Mouse (Mus musculus) midbrain, embryonic 12.5 days (tissue): ENCODE data around the gene 4932438H23Rik. TPM values are rescaled to one million over a fixed set of nuclear protein-coding genes. Genes with fewer than 3 reads are reported as not detected.

Source experiments
- ATAC-seq: fragments of 200-750 bp; cut with Nextera tagmentation; 2 replicates; pipeline ENCODE4 v1.8.0; 2017; ENCODE audit warnings: low read depth, moderate TSS enrichment, moderate library complexity; ENCODE audit not compliant: low FRiP score
- H3K27ac ChIP-seq: fragments of 300-500 bp; sonication (generic); replicated peaks from 2 replicates; pipeline ENCODE4 v1.5.1; 2016; ENCODE audit warnings: mild to moderate bottlenecking
- H3K27me3 ChIP-seq: fragments of 300-500 bp; sonication (generic); 2 replicates; pipeline ENCODE4 v1.6.1; 2016; ENCODE audit warnings: mild to moderate bottlenecking
- H3K36me3 ChIP-seq: fragments of 300-500 bp; sonication (generic); 2 replicates; pipeline ENCODE4 v1.6.1; 2016
- H3K4me1 ChIP-seq: fragments of 300-500 bp; sonication (generic); 2 replicates; pipeline ENCODE4 v1.6.1; 2016
- H3K4me2 ChIP-seq: fragments of 300-500 bp; sonication (generic); replicated peaks from 2 replicates; pipeline ENCODE4 v1.6.1; 2016; ENCODE audit warnings: mild to moderate bottlenecking, moderate library complexity
- H3K4me3 ChIP-seq: fragments of 300-500 bp; sonication (generic); 2 replicates; pipeline ENCODE4 v1.5.1; 2016; ENCODE audit warnings: mild to moderate bottlenecking
- H3K9ac ChIP-seq: fragments of 300-500 bp; sonication (generic); replicated peaks from 2 replicates; pipeline ENCODE4 v1.6.1; 2016; ENCODE audit warnings: mild to moderate bottlenecking, moderate library complexity
- H3K9me3 ChIP-seq: fragments of 300-500 bp; sonication (generic); 2 replicates; pipeline ENCODE4 v1.6.1; 2016; ENCODE audit warnings: mild to moderate bottlenecking
- WGBS: fragments of 180-500 bp; shearing (Covaris S2); methylation state at CpG from one replicate; pipeline ENCODE4 v1.1.7; 2016; 5-methylcytosine and 5-hydroxymethylcytosine counted together
- polyA plus RNA-seq: library from polyadenylated mRNA; unstranded; fragments of >200 nt; fragmentation: Nextera tagmentation; extraction: Ambion mirVana; gene quantifications from 2 replicates; pipeline ENCODE4 v1.2.1, GENCODE M21; 2016

Gene 4932438H23Rik
- polyA plus RNA-seq, 1 experiment from 2014 or later, result 0.28 TPM

GRCm38 (mm10) chr16:91068969-91069368, 26.0 kb downstream of the 4932438H23Rik start:
- Histone ChIP-seq H3K4me2 (peak overlapping the region; percentile 29), H3K4me1 (peaks cover 11% of the 10 kb centered on the region), H3K27ac (peak overlapping the region; percentile 2; the same call in 1 of the 2 replicates), H3K9ac (no peak overlapping the region; the same call in 1 of the 2 replicates), H3K27me3 (peaks cover 20% of the 10 kb centered on the region), H3K36me3 (no peaks in the 10 kb centered on the region), H3K9me3 (no peaks in the 10 kb centered on the region), H3K4me3 (no peak overlapping the region)
- no peak for ATAC-seq
- WGBS, result 22% methylated on average over 12 of the region's 12 CpGs

GRCm38 (mm10) chr16:91067122-91067521, 27.8 kb downstream of the 4932438H23Rik start:
- peaks cover 11% of the 10 kb centered on the region for H3K4me1 ChIP-seq
- H3K9me3 ChIP-seq, result no peaks in the 10 kb centered on the region
- no peak for ATAC-seq
- no peak overlapping the region for H3K4me2 ChIP-seq
- WGBS, result 93% methylated on average over 1 of the region's 1 CpGs
- peaks cover 17% of the 10 kb centered on the region for H3K27me3 ChIP-seq
- no peak overlapping the region for H3K9ac ChIP-seq
- no peaks in the 10 kb centered on the region for H3K36me3 ChIP-seq
- no peak overlapping the region for H3K27ac ChIP-seq
- no peak overlapping the region for H3K4me3 ChIP-seq

- H3K4me3 ChIP-seq, result no peak overlapping the region
- H3K9ac ChIP-seq, result no peak overlapping the region
- no peaks in the 10 kb centered on the region for H3K36me3 ChIP-seq
- H3K9me3 ChIP-seq, result no peaks in the 10 kb centered on the region
- peaks cover 11% of the 10 kb centered on the region; the same call in 1 of the 2 replicates for H3K27me3 ChIP-seq
- 85% methylated on average over 12 of the region's 12 CpGs for WGBS
- H3K4me1 ChIP-seq, result peaks cover 11% of the 10 kb centered on the region
- no peak overlapping the region for H3K27ac ChIP-seq
- ATAC-seq, result no peak
- no peak overlapping the region for H3K4me2 ChIP-seq
These were observed 30.1 kb downstream of the 4932438H23Rik start for GRCm38 (mm10) chr16:91064583-91065365.

- Histone ChIP-seq H3K9me3 (no peaks in the 10 kb centered on the region), H3K27me3 (peaks cover 11% of the 10 kb centered on the region; the same call in 1 of the 2 replicates), H3K4me1 (peaks cover 4% of the 10 kb centered on the region; the same call in 1 of the 2 replicates), H3K4me2 (no peak overlapping the region), H3K4me3 (no peak overlapping the region), H3K36me3 (no peaks in the 10 kb centered on the region), H3K27ac (no peak overlapping the region), H3K9ac (no peak overlapping the region)
- no peak for ATAC-seq
- WGBS, result 90% methylated on average over 10 of the region's 10 CpGs
These were observed 31.1 kb downstream of the 4932438H23Rik start for GRCm38 (mm10) chr16:91063786-91064185.

- no peak for ATAC-seq
- 84% methylated on average over 13 of the region's 13 CpGs for WGBS
- no peaks in the 10 kb centered on the region for H3K9me3 ChIP-seq
These were observed 33.2 kb downstream of the 4932438H23Rik start for GRCm38 (mm10) chr16:91061531-91062318.

GRCm38 (mm10) chr16:91057741-91058140, 37.2 kb downstream of the 4932438H23Rik start:
- H3K36me3 ChIP-seq, result no peaks in the 10 kb centered on the region
- H3K4me2 ChIP-seq, result no peak overlapping the region
- H3K9me3 ChIP-seq, result no peaks in the 10 kb centered on the region
- H3K4me3 ChIP-seq, result no peak overlapping the region
- H3K4me1 ChIP-seq, result no peaks in the 10 kb centered on the region
- H3K9ac ChIP-seq, result no peak overlapping the region
- no peak overlapping the region for H3K27ac ChIP-seq
- ATAC-seq, result no peak
- WGBS, result 87% methylated on average over 6 of the region's 6 CpGs
- H3K27me3 ChIP-seq, result peaks cover 10% of the 10 kb centered on the region

More at GRCm38 (mm10) chr16:91061531-91062318, 33.2 kb downstream of the 4932438H23Rik start:
- H3K4me3 ChIP-seq, result no peak overlapping the region
- H3K4me1 ChIP-seq, result no peaks in the 10 kb centered on the region
- H3K9ac ChIP-seq, result no peak overlapping the region
- H3K36me3 ChIP-seq, result no peaks in the 10 kb centered on the region
- peaks cover 15% of the 10 kb centered on the region for H3K27me3 ChIP-seq
- H3K4me2 ChIP-seq, result no peak overlapping the region
- H3K27ac ChIP-seq, result no peak overlapping the region

GRCm38 (mm10) chr16:91057261-91057660, 37.7 kb downstream of the 4932438H23Rik start:
- 92% methylated on average over 4 of the region's 4 CpGs for WGBS
- H3K9me3 ChIP-seq, result no peaks in the 10 kb centered on the region
- no peak for ATAC-seq
- no peak overlapping the region for H3K4me2 ChIP-seq
- no peaks in the 10 kb centered on the region for H3K36me3 ChIP-seq
- no peak overlapping the region for H3K4me3 ChIP-seq
- no peaks in the 10 kb centered on the region for H3K4me1 ChIP-seq
- no peak overlapping the region for H3K27ac ChIP-seq
- peaks cover 10% of the 10 kb centered on the region for H3K27me3 ChIP-seq
- no peak overlapping the region for H3K9ac ChIP-seq

- Histone ChIP-seq H3K27ac (no peak overlapping the region), H3K9me3 (no peaks in the 10 kb centered on the region), H3K36me3 (no peaks in the 10 kb centered on the region), H3K27me3 (peaks cover 10% of the 10 kb centered on the region), H3K4me2 (no peak overlapping the region), H3K9ac (no peak overlapping the region), H3K4me3 (no peak overlapping the region), H3K4me1 (no peaks in the 10 kb centered on the region)
- 59% methylated on average over 16 of the region's 16 CpGs for WGBS
- no peak for ATAC-seq
These were observed 38.7 kb downstream of the 4932438H23Rik start for GRCm38 (mm10) chr16:91056043-91056821.

GRCm38 (mm10) chr16:91055150-91055549, 39.8 kb downstream of the 4932438H23Rik start:
- Histone ChIP-seq H3K27ac (no peak overlapping the region), H3K9me3 (no peaks in the 10 kb centered on the region), H3K4me1 (no peaks in the 10 kb centered on the region), H3K9ac (no peak overlapping the region), H3K27me3 (peaks cover 10% of the 10 kb centered on the region), H3K4me3 (no peak overlapping the region), H3K4me2 (no peak overlapping the region), H3K36me3 (no peaks in the 10 kb centered on the region)
- WGBS, result 87% methylated on average over 5 of the region's 5 CpGs
- no peak for ATAC-seq

GRCm38 (mm10) chr16:91053599-91053998, 41.3 kb downstream of the 4932438H23Rik start:
- Histone ChIP-seq H3K27ac (no peak overlapping the region), H3K4me2 (no peak overlapping the region), H3K9me3 (no peaks in the 10 kb centered on the region), H3K4me1 (no peaks in the 10 kb centered on the region), H3K36me3 (no peaks in the 10 kb centered on the region), H3K4me3 (no peak overlapping the region), H3K9ac (no peak overlapping the region), H3K27me3 (peaks cover 10% of the 10 kb centered on the region)
- WGBS, result 68% methylated on average over 8 of the region's 8 CpGs
- ATAC-seq, result no peak

GRCm38 (mm10) chr16:91045511-91045910, 49.4 kb downstream of the 4932438H23Rik start:
- Histone ChIP-seq H3K27me3 (no peaks in the 10 kb centered on the region), H3K4me1 (peaks cover 14% of the 10 kb centered on the region), H3K9me3 (no peaks in the 10 kb centered on the region), H3K4me3 (no peak overlapping the region), H3K27ac (no peak overlapping the region), H3K36me3 (peaks cover 10% of the 10 kb centered on the region), H3K4me2 (no peak overlapping the region), H3K9ac (no peak overlapping the region)
- no peak for ATAC-seq
- 61% methylated on average over 8 of the region's 8 CpGs for WGBS
